Mouse (Mus musculus) embryonic facial prominence, embryonic 13.5 days (tissue): ENCODE data around the gene Dnajb6. TPM values are rescaled to one million over a fixed set of nuclear protein-coding genes. Genes with fewer than 3 reads are reported as not detected.
"Not testable (repeated sequence)": the region's sequence is repeated elsewhere in the genome, so short reads cannot be mapped to it uniquely, and the experiment has no call there.

Source experiments
- ATAC-seq: fragments of 200-750 bp; cut with Nextera tagmentation; 2 replicates; pipeline ENCODE4 v1.8.0; 2017; ENCODE audit warnings: low read depth; ENCODE audit not compliant: insufficient number of reproducible peaks, insufficient read depth, low FRiP score, low TSS enrichment
- H3K27ac ChIP-seq: fragments of 300-500 bp; sonication (generic); 2 replicates; pipeline ENCODE4 v1.5.1; 2015; ENCODE audit warnings: moderate library complexity, mild to moderate bottlenecking, inconsistent platforms
- H3K27me3 ChIP-seq: fragments of 300-500 bp; sonication (generic); 2 replicates; pipeline ENCODE4 v1.6.1; 2015; ENCODE audit warnings: mild to moderate bottlenecking, inconsistent platforms
- H3K36me3 ChIP-seq: fragments of 300-500 bp; sonication (generic); 2 replicates; pipeline ENCODE4 v1.6.1; 2015; ENCODE audit warnings: mild to moderate bottlenecking, inconsistent platforms
- H3K4me1 ChIP-seq: fragments of 300-500 bp; sonication (generic); 2 replicates; pipeline ENCODE4 v1.6.1; 2015; ENCODE audit warnings: inconsistent platforms
- H3K4me2 ChIP-seq: fragments of 300-500 bp; sonication (generic); 2 replicates; pipeline ENCODE4 v1.6.1; 2015; ENCODE audit warnings: moderate library complexity, mild to moderate bottlenecking, inconsistent platforms
- H3K4me3 ChIP-seq: fragments of 300-500 bp; sonication (generic); 2 replicates; pipeline ENCODE4 v1.5.1; 2015; ENCODE audit warnings: mild to moderate bottlenecking, inconsistent platforms
- H3K9ac ChIP-seq: fragments of 300-500 bp; sonication (generic); 2 replicates; pipeline ENCODE4 v1.6.1; 2015; ENCODE audit warnings: mild to moderate bottlenecking, inconsistent platforms
- H3K9me3 ChIP-seq: fragments of 300-500 bp; sonication (generic); 2 replicates; pipeline ENCODE4 v1.6.1; 2016; ENCODE audit warnings: inconsistent platforms
- WGBS: fragments of 180-500 bp; shearing (Covaris S2); methylation state at CpG from one replicate; pipeline ENCODE4 v1.1.7; 2015; ENCODE audit warnings: mixed read lengths; 5-methylcytosine and 5-hydroxymethylcytosine counted together
- polyA plus RNA-seq: library from polyadenylated mRNA; unstranded; fragments of >200 nt; fragmentation: Nextera tagmentation; extraction: Ambion mirVana; gene quantifications from 2 replicates; pipeline ENCODE4 v1.2.1, GENCODE M21; 2015

The Dnajb6 gene
- polyA plus RNA-seq, 1 experiment from 2014 or later, result 156 TPM

GRCm38 (mm10) chr5:29772038-29772437 lies 36.5 kb downstream of the Dnajb6 start:
- ATAC-seq, result no peak
- H3K27ac ChIP-seq, result no peak overlapping the region
- no peak overlapping the region for H3K4me3 ChIP-seq

GRCm38 (mm10) chr5:29772651-29773330 lies 37.3 kb downstream of the Dnajb6 start:
- no peak overlapping the region for H3K4me2 ChIP-seq
- no peaks in the 10 kb centered on the region for H3K9me3 ChIP-seq
- no peak overlapping the region for H3K27ac ChIP-seq
- H3K4me1 ChIP-seq, result no peaks in the 10 kb centered on the region
- WGBS, result 78% methylated on average over 4 of the region's 4 CpGs
- no peak overlapping the region for H3K4me3 ChIP-seq
- ATAC-seq, result no peak
- H3K36me3 ChIP-seq, result peaks cover 55% of the 10 kb centered on the region
- H3K9ac ChIP-seq, result no peak overlapping the region
- H3K27me3 ChIP-seq, result no peaks in the 10 kb centered on the region

More at GRCm38 (mm10) chr5:29772038-29772437, 36.5 kb downstream of the Dnajb6 start:
- peaks cover 57% of the 10 kb centered on the region for H3K36me3 ChIP-seq
- H3K4me2 ChIP-seq, result no peak overlapping the region
- H3K9ac ChIP-seq, result no peak overlapping the region
- H3K27me3 ChIP-seq, result no peaks in the 10 kb centered on the region
- no peaks in the 10 kb centered on the region for H3K9me3 ChIP-seq
- no peaks in the 10 kb centered on the region for H3K4me1 ChIP-seq
- WGBS, result 81% methylated on average over 2 of the region's 2 CpGs

- no peak overlapping the region for H3K4me2 ChIP-seq
- no peak overlapping the region for H3K9ac ChIP-seq
- no peak overlapping the region for H3K27ac ChIP-seq
- H3K36me3 ChIP-seq, result peaks cover 56% of the 10 kb centered on the region
- ATAC-seq, result no peak
- no peaks in the 10 kb centered on the region for H3K27me3 ChIP-seq
- H3K4me3 ChIP-seq, result no peak overlapping the region
- WGBS, result 86% methylated on average over 13 of the region's 13 CpGs
- H3K9me3 ChIP-seq, result no peaks in the 10 kb centered on the region
- no peaks in the 10 kb centered on the region for H3K4me1 ChIP-seq
These were observed 38.1 kb downstream of the Dnajb6 start for GRCm38 (mm10) chr5:29773460-29774150.

GRCm38 (mm10) chr5:29775437-29775836 lies 39.9 kb downstream of the Dnajb6 start:
- ATAC-seq, result no peak
- 89% methylated on average over 5 of the region's 5 CpGs for WGBS
- Histone ChIP-seq H3K4me1 (no peaks in the 10 kb centered on the region), H3K9me3 (no peaks in the 10 kb centered on the region), H3K4me2 (no peak overlapping the region), H3K9ac (no peak overlapping the region), H3K4me3 (no peak overlapping the region), H3K27ac (no peak overlapping the region), H3K36me3 (peaks cover 58% of the 10 kb centered on the region), H3K27me3 (no peaks in the 10 kb centered on the region)

- Histone ChIP-seq H3K4me3 (no peak overlapping the region), H3K27ac (no peak overlapping the region), H3K9me3 (no peaks in the 10 kb centered on the region), H3K36me3 (peaks cover 63% of the 10 kb centered on the region), H3K4me1 (no peaks in the 10 kb centered on the region), H3K4me2 (no peak overlapping the region), H3K9ac (no peak overlapping the region), H3K27me3 (no peaks in the 10 kb centered on the region)
- WGBS, result 94% methylated on average over 6 of the region's 6 CpGs
- ATAC-seq, result no peak
These were observed 42.5 kb downstream of the Dnajb6 start for GRCm38 (mm10) chr5:29778029-29778428.

GRCm38 (mm10) chr5:29779733-29780132 lies 44.2 kb downstream of the Dnajb6 start:
- H3K9me3 ChIP-seq, H3K27me3 ChIP-seq, ATAC-seq, H3K4me2 ChIP-seq, H3K27ac ChIP-seq, H3K4me1 ChIP-seq, H3K9ac ChIP-seq, H3K4me3 ChIP-seq: not testable (repeated sequence)
- WGBS, result 93% methylated on average over 8 of the region's 9 CpGs
- peaks cover 54% of the 10 kb centered on the region for H3K36me3 ChIP-seq

- WGBS, result 95% methylated on average over 3 of the region's 3 CpGs
- Histone ChIP-seq H3K4me3 (no peak overlapping the region), H3K4me1 (no peaks in the 10 kb centered on the region), H3K9me3 (no peaks in the 10 kb centered on the region), H3K36me3 (peaks cover 44% of the 10 kb centered on the region), H3K9ac (no peak overlapping the region), H3K4me2 (no peak overlapping the region), H3K27me3 (no peaks in the 10 kb centered on the region), H3K27ac (no peak overlapping the region)
- no peak for ATAC-seq
These were observed 46.8 kb downstream of the Dnajb6 start for GRCm38 (mm10) chr5:29782261-29782660.

GRCm38 (mm10) chr5:29784906-29785305 lies 49.4 kb downstream of the Dnajb6 start:
- H3K36me3 ChIP-seq, result peaks cover 24% of the 10 kb centered on the region; the same call in 1 of the 2 replicates
- 92% methylated on average over 10 of the region's 13 CpGs for WGBS
- H3K27ac ChIP-seq, H3K4me2 ChIP-seq, ATAC-seq, H3K4me3 ChIP-seq, H3K4me1 ChIP-seq, H3K9ac ChIP-seq, H3K9me3 ChIP-seq, H3K27me3 ChIP-seq: not testable (repeated sequence)

GRCm38 (mm10) chr5:29785953-29786352 lies 50.5 kb downstream of the Dnajb6 start:
- ATAC-seq, H3K27me3 ChIP-seq, H3K27ac ChIP-seq, H3K4me2 ChIP-seq, H3K4me3 ChIP-seq, H3K4me1 ChIP-seq, H3K9me3 ChIP-seq, H3K9ac ChIP-seq: not testable (repeated sequence)
- WGBS, result 86% methylated on average over 1 of the region's 11 CpGs
- H3K36me3 ChIP-seq, result peaks cover 17% of the 10 kb centered on the region; the same call in 1 of the 2 replicates

- not testable (repeated sequence) for H3K4me3 ChIP-seq, H3K4me1 ChIP-seq, H3K27me3 ChIP-seq, H3K9ac ChIP-seq, H3K36me3 ChIP-seq, H3K27ac ChIP-seq, ATAC-seq, H3K9me3 ChIP-seq, H3K4me2 ChIP-seq
- WGBS, result 94% methylated on average over 8 of the region's 8 CpGs
These were observed 59.4 kb downstream of the Dnajb6 start for GRCm38 (mm10) chr5:29794933-29795332.

GRCm38 (mm10) chr5:29808940-29809339 lies 73.5 kb downstream of the Dnajb6 start:
- Histone ChIP-seq H3K9me3 (no peaks in the 10 kb centered on the region), H3K27ac (no peak overlapping the region), H3K4me3 (no peak overlapping the region), H3K4me2 (no peak overlapping the region), H3K4me1 (no peaks in the 10 kb centered on the region), H3K9ac (no peak overlapping the region), H3K36me3 (no peaks in the 10 kb centered on the region), H3K27me3 (no peaks in the 10 kb centered on the region)
- WGBS, result 88% methylated on average over 1 of the region's 1 CpGs
- ATAC-seq, result no peak

GRCm38 (mm10) chr5:29811377-29811921 lies 76.0 kb downstream of the Dnajb6 start:
- not testable (repeated sequence) for H3K27ac ChIP-seq, H3K4me2 ChIP-seq, H3K4me1 ChIP-seq, H3K9me3 ChIP-seq, H3K36me3 ChIP-seq, ATAC-seq, H3K27me3 ChIP-seq, H3K4me3 ChIP-seq, H3K9ac ChIP-seq
- WGBS, result 73% methylated on average over 7 of the region's 7 CpGs
